Mouse (Mus musculus) cerebellum, adult 18-20 months (tissue): ENCODE measurements around the gene Nhsl1.

Experiments
- DNase-seq, 2 experiments: peaks; one replicate each; pipeline ENCODE4 v3.0.0; 2021

The Nhsl1 gene

DNA sequence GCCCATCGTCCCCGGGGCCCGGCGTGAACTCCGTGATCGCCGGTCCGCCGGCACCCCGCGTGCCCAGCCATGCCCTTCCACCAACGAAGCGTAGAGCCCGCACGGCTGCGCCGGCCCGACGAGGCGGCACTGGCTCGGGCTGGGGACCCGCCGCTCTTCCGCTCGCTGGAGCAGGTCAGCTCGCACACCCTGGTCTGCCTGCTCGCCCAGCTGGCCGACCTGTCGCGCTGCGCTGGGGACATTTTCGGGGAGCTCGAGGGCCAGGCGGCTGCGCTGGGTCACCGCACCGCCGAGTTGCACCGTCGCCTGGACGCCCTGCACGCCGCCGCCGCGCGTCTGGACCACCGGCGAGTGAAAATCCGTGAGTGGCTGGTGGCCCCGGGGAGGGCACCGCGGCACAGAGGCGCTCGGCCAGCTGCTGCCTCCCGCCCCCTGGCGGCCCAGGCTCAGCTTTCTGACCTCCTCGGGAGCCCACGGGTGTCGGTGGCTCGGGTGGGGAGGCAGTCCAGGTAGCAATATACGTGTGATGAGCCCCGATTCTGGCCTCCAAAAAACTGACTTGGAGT, at the start of gene Nhsl1:
Gene Nhsl1, plus strand, starts transcription at position 70 of the 566 bp plus-strand sequence.
- DNase-seq, result peak; percentile 26 to 38

DNA sequence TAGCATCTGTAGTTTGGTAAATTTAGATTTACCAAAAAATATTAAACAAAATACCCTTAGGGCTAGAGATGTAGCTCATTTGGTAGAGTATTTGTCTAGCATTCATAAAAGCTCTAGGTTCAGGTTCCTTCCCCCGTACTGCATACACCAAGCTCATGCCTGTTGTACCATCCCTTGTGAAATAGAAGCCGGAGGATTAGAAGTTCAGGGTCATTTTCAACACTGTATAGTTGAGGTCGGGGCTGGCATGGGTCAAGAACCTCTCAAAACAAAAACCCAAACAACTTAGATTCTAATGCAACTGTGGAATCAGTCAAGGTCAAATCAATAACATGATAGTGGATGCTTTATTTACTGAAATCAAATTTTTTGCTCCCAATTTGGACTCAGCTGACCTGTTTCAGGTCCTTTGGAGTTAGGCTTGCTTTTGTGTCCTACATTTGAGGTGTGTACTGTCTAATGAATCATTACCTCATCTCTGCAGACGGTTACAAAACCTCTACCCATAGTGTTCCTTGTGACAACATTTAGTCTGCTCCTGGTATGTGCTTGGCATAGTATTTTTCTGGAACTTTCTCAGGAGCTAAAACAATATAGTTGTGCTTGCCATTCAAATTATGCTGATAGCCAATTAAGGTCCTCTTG, 42.6 kb upstream of the Nhsl1 start:
- no peak for DNase-seq

DNA sequence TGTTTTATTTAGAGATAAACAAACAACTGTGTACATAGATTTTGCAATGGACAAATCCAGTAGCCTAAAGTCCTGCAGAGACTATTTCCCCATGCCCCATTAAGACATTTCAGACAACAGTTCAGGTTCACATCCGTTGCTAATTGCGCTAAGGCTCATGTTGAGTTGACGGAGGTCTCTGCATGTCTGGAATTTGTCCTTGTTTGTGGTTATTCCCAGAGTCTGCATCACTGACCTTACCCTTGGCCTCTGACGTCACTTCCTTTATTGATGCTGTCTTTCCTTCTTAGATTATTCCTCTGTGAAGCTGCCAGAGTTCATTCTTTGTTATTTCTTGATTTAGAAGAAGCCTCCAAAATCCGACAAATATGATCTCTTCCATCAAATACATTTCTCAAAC, 34.8 kb upstream of the Nhsl1 start:
- DNase-seq, result no peak

DNA sequence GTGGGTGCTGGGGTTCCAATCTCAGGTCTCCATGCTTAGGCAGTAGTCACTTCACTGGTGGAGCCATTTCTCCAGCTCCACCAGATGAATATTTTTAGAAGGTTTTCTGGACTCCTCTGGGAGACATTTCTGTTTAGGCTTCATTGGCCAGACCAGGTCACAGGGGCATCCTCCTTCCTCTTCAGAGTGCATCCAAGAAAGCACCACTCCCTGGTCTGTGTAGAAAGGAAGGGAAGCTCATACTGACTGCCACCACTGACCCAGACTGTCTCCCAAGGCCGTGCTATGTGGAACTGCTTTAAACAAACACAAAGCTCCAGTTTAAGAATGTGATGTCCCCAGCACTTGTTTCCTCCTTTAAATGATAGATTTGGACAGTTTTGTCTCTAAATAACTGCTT, 29.3 kb upstream of the Nhsl1 start:
- DNase-seq, result no peak

DNA sequence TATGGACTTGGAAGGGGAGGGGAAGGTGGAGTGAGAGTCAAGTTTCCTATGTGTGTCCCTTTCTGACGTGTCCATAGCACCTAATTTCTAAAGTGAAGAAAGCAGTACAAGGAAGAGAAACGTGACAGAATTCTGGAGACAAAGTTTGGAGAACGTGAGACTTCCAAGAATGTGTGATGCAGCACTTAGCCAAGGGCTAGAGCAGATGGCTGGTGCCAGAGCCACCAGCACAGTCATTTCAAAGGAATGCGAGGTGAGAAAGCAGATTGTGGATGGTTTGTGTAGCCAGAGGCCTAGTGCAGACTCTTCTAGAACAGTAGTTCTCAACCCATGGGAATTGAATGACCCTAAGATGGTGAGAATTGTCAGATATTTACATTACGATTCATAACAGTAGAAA, 13.7 kb upstream of the Nhsl1 start:
- no peak for DNase-seq

DNA sequence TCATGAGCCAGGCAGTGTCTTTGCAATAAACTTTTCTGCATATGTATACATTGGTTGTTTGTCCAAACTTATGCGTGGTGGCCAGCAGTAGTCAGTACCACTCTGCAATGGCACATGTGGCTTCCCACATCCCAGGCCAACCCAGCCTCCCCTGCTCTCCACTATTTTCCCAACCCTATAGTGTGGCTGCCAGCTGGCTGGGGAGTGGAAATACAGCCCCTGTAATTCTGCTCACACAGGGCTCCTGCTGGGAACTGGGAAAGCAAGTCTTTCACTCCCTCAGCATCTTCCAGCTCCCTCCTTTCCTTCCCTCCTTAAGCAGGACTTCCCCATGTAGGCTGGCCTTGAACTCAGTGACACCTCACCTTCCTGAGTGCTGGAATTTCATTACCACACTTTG, 3.7 kb upstream of the Nhsl1 start:
- peak in 1 of 2 experiments; percentile 7 for DNase-seq

DNA sequence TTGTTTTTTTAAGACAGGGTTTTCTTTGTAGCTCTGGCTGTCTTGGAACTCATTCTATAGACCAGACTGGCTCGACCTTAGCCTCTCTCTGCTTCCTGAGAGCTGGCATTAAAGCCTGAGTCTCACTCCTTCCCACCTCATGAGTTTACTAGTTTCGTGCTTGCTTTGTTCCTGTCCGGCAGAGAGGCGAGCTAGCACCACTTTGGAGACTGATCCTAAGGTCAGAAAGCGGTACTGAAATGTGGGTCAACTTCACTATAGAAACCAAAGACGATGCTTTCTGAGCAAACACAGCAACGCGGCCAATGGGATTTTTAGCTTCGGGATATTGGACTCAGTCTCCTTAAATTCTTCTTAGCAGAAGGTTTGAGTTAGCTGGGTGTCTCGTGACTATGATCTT, 1.3 kb upstream of the Nhsl1 start:
- DNase-seq, result no peak

DNA sequence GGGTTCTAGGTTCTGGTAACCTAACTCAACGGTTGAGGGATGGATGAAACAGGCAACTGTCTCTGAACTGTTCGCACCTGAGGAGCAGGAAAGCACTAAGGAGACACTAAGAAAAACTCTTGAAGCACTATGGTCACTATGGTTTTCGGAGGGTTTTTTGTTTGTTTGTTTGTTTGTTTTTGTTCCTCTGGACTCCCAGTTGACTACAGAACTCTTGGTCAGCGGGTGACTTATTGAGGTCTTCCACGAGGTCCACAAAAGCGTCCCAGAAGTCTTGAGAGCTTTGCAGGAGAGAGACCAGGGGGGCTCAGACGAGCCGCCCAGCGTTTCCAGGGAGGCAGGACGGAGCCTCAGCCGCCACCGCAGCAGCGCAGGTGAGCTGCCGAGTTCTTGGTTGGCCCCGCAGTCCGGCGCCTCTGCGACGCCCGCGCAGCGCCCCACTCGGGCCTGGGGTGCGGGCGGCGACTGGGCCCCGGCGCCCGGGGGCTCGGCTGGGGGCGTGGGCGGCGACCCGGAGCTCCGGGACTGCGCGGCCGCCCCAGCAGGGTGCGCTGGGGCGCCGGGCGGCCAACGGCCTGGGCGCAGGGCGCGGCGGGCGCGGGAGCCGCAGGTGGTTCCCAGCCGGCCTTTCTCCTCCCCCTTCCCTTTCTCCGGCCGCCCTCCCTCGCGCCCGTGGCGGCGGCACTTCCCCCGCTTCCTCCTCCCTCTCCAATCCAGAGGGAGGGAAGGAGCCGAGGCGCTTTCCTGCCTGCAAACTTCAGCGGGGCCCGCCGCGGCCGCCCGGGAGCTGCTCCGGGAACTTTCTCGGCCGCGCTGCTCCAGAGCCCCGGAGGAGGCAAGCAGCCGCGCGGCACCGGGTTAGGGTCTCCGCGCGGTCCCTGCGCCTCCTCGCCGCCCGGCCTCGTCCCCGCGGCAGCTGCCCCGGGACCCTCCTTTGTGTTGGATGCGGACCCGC, 547 bp upstream of the Nhsl1 start:
- peak; percentile 11 to 24 for DNase-seq

DNA sequence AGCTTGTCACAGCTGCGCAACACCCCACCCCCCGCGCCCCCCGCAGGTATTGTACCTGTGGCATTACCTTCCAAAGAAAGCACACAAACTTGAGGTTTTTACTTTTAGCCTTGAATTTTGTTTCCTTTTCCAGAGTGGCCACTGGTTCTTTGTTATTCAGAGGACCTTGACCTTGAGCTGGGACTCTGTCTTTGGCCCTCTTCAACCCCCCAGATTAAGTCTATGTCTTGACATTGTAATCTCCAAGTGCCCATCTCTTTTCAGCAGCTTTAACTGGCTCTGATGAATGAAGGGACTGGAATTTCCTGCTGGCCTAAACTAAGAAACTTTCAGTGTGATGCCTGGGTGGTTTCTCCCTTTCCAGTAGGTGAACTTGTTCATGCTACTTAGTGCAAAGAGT, 906 bp downstream of the Nhsl1 start:
- DNase-seq, result no peak

DNA sequence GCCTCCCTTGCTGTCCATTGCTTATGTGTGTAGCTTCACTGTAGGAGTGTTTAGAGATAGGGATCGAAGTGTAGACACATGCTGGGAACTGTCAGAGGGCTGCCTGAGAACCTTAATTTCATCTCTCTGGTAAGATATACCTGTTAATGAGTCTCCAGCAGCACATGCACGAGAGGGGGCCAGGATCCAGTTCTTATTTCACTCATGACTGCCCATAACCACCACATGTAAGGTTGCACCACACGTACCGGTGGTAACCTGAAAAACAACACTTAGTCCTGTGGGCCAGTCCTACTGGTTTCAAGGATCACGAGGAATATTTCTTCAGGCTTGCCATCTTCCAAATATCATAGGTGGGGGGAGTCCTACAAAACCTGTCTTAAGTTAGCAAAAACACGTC, 3.1 kb downstream of the Nhsl1 start:
- no peak for DNase-seq

DNA sequence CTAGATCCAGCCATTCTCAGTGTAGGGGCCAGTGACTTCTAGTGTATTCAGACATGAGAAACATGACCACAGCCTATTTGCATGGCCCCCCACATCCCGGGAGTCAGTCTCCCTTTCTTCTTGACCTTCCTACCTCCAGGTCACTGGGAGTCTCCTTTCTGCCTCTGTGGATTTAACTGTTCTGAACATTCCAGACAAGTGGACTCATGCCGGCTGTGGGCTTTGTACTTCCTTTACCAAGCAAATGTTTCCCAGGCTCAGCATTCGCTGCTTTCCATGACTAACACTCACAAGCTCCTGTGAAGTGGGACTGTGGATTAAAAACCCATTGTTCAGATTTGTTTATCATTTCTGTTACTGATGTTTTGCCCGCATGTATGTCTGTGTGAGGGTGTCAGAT, 4.9 kb downstream of the Nhsl1 start:
- no peak for DNase-seq

DNA sequence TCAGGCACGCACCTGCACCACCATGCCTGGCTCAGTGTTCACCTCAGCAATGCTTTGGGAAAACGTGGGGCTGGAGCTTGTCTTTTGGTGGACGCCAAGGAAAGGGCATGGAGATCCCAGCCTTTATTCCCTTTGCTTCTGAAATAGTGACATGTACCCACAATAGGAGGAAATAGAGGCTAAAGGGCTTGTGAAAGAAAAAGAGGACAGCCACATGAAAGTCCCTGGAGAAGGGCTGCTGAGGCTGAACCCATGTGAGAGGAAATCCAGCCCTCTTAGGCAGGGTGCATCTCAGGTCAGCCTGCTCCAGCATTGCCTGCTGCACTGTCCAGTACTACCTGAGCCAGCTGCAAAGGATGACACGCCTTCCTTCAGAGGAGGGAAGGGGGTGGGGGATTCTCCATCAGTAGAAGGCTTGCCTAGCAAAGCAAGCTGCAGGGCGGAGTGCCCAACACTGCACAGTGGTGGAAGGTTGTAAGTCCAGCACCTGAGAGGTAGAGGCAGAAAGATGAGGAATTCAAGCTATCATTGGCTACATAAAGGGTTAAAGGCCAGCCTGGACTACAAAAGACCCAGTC, 9.6 kb downstream of the Nhsl1 start:
- no peak for DNase-seq

DNA sequence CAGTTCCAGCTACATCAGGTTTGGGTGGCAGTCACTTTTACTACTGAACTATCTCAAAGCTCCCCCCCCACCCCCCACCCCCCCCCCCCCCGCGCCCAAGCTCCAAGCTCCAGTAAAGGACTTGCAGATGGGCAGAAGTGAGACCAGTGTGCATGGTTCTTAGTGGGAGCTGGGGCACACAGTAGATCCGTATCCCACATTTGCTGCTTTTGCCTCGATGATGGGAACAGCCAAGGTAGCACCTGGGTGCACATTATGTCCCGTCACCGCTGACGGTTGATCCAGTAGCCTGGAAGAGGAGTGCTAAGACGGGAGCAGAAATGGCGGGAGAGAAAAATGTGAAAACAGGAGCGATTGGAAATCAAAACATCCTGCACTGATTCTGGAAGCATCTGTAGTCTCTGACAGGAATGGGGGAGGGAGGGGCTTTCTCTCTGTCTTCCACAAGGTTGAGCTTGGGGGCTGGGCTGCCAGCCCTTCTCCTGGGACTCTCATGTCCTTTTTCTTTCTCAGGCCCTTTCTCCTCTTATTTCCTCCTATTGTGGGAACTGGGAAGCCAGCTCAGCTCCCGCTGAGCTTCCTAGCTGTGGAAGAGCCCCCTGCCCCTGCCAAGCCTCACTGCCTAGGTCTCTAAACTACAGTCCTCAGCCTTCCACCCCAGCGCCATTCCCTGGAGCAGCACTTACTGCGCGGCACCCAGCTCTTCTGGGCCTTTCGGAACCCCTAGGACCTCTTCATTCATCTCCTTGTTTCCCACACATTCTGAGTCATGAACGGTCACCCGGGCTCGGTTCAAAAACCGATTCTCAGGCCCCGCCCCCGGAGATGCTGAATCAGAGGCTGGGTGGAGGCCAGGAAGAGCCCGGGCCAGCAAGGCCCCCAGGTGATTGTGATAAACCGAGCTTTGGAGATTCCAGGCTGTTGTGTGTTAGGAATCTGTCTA, 10.6 kb downstream of the Nhsl1 start:
- DNase-seq, result peak; percentile 30 to 42

DNA sequence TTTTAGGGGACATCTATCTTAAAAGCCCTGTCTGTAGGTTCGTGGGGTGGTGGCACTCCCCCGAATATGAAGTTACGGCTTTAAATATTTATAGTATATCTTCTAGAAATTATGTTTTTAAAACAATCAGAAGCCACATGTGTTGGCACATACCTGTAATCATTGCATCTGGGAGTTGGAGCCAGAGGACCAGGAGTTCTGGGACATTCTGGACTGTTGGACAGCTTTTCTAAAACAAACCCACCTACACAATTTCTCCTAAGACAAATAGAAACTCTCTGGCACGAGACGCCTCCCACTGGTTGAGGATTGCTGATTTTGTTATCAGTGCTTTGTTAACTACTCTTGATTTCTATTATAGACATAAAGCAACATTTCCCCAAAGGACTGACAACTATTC, 11.7 kb downstream of the Nhsl1 start:
- DNase-seq, result no peak

DNA sequence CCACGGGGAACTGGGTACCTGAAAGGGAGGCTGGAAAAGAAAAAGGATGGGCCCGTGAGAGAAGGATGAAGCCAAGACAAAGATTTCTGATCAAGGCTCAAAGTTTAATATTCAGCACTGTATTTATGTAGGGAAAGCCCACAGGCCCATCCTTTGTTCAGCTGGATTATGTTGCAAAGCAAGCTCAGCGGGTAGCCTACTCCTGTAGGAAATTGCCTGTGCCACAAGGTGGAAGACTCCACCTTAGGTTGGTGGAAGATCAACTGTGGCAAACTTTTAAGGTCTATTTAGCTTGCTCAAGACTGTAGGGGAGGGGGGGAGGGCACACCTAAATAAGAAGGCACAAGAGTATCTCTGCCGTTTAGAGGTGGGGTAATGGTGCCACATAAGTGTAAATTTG, 14.8 kb downstream of the Nhsl1 start:
- no peak for DNase-seq

DNA sequence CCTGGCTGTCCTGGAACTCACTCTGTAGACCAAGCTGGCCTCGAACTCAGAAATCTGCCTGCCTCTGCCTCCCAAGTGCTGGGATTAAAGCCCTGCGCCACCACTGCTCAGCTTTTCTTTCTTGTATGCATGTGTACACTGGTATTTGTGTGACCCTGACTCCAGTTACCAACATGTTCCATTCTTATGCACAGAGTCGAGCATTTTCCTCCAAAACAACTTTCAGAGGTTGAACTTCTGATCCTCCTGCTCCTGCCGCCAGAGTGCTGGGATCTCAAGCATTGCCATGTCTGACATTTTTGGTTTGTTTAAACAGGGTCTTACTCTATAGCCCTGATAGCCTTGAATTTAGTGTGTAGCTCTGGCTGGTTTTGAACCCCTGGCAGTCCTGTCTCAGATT, 15.4 kb downstream of the Nhsl1 start:
- no peak for DNase-seq

DNA sequence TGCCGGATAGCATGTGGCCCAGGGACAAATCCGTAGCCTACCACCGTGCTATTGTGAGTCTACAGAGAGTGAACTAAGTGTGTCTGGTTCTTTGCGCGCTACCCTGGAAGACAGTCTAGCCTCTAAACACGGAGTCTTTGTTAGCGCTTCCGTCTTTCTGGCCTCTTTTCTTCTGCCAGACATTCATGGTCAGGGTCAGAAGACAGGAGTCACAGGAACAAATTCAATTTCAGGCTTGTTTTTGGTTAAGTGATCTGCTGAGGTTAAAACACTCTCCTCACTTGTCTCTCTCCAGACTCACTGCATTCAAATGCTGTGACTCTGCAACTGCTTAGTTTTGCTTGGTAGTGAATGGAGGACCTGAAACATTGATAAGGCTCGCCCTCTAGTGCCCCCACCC, 15.9 kb downstream of the Nhsl1 start:
- no peak for DNase-seq

DNA sequence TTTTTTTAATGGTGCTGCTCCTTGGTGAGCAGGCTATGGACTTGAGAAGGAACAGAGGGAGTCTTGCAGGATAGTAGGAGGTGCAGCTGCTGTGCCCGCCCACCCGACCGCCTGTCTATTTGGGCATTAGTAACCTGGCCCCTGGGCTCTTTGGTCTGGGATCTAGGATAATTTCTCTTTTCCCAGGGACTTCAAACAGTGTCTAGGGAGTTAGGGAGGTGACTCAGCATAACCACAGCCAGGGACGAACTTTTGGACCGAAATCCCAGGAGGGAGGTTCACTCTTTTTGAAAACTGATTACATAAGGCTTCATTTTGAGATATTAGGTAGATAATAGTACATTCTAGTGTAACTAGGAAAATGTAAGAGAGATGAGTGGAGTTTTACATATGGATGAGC, 18.9 kb downstream of the Nhsl1 start:
- no peak for DNase-seq

DNA sequence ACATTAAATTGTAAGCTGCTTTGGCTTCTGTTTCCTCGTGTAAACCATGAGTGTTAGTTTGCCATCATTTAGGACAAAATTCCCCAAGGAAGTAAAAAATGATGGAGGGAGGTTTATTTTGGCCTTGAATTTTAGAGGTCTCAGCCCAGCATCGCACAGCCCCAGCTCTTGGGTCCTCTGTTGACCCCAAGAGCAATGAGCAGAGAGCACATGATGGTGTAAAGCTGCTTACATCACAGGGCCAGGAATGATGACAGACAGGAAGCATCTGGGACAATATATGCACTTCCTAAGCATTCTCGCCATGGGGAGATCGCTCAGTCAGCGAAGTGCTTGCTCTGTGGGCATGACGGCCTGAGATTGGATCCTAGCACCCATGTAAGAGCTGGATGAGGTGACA, 20.6 kb downstream of the Nhsl1 start:
- DNase-seq, result no peak

DNA sequence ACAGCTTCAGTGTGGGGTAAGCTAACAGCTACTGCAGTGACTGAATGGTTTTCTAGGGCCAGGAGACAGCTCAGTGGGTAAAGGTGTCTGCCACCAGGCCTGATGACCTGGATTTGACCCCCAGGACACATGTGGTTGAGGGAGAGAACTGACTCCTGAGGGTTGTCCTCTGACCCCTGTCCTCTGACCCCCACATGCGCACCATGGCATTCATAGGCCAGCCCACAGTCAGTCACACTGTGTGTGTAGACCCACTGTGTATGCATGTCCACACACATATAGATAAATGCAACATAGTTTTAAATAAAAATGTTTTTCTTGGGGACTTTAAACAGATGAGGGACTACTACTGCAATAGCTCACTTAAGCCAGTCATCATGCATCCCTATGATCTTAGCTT, 22.1 kb downstream of the Nhsl1 start:
- no peak for DNase-seq

DNA sequence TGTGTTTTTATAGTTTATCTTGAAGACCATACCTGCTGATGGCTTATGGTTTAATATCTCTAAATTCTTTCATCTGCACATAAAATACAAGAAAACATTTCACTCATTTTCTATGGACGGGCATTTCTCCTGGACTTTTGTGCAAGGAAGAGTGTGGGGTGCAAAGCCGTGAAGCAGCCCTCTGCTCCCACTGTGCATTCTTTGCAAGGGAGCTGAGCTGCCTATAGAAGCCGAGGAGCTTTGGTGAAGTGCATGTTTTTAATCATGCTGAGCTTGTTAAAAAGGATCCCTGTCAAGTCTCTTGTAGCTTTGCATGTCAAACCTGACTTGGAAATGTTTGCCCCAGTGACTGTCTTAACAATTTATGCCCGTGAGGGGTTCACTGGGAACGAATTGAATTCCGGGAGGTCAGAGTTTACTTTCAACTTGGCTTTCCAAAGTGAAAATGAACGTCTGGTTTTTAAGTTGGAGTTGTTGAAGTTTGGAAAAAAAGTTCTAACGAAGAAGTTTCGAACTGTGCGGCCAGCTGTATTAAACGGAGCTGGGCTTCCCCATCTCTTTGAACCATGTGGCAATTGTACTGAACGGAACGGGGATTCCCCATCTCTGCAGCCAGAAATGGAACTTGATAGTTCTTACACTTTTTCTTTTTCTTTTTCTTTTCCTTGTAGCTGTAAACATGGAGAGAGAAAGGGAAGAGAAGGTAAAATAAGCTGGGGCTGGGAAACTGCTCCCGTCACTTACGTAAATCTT, 22.8 kb downstream of the Nhsl1 start:
- DNase-seq, result no peak

DNA sequence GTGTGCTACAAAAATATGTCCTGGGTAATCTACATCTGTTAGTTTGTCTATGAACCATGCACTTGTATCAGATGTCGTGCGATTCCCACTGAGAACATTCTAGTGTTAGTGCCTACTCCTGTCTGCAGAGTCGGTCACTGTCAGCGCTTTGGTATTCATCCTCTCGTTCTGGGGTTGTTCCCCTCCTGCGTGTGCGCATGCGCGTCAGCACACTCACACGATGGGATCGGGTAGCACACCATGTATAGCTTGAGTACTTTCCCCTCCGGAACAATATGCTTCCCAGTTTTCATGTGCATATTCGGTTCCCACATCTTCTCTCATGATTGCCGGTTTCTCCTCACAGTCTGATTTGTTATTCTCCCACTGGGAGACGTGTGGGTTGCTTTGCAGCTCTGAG, 28.4 kb downstream of the Nhsl1 start:
- DNase-seq, result no peak
